ENCODE assay signal across 10 mouse cellular contexts in genomic region chr10:6296621-6297020, GRCm38 (mm10).
DNase-seq lines count a peak whose midpoint lies in the region; TF ChIP-seq lines count a peak whose summit lies in the region.
"Had no signal": no experiment of that assay in that cellular context is flagged by ENCODE, and none has a peak within 500 bp of the region (broad histone marks: within the 10 kb centered on the region; RNA-seq: fewer than 3 reads in every experiment).

No protein-coding gene starts in this region.

- no peak for TF ChIP-seq POLR2A in brain, embryonic 14.5 days (IDR thresholded peaks at IDR 0.05; ENCODE audit: borderline replicate concordance, extremely low read depth, insufficient read depth, insufficient read length, poor library complexity, severe bottlenecking)

- TF ChIP-seq CTCF in brain, embryonic 14.5 days (IDR thresholded peaks at IDR 0.05; ENCODE audit: borderline replicate concordance, extremely low read depth, insufficient read depth, insufficient read length): no peak

- intact Hi-C loops in left cerebral cortex, postnatal 36 days (cut with DNase I): no loop called here
- intact Hi-C loops in gastrocnemius, postnatal 36 days (cut with DNase I): no loop called here

- DNase-seq in brain, embryonic 14.5 days (ENCODE audit: low read depth): peak; percentile 61
- DNase-seq in cerebellum, postnatal 10 days: peak; percentile 86 to 91
- peak; percentile 14 to 41 for DNase-seq in layer of hippocampus, adult 8-10 months (ENCODE audit: low spot score in 2 of 2)
- DNase-seq in left cerebral cortex, postnatal 36 days (ENCODE audit: low spot score in 2 of 2): peak; percentile 51 to 55
- no peak for DNase-seq in B cell, adult 2 months
- DNase-seq in gastrocnemius, postnatal 36 days: no peak
- DNase-seq in heart, adult 9 months (ENCODE audit: low spot score in 2 of 2): no peak
- no peak for DNase-seq in spleen, postnatal 14 days (ENCODE audit: low spot score in 2 of 2)
- DNase-seq: heart, postnatal 4 days; kidney, adult 9 months had no signal

Comparison
In these comparisons a context has a peak if more than half of its experiments do, and no peak if none do; other contexts are left out.
1. DNase-seq: peak in brain, embryonic 14.5 days (single experiment), cerebellum, postnatal 10 days (2 of 2), layer of hippocampus, adult 8-10 months (2 of 2) and left cerebral cortex, postnatal 36 days (2 of 2); none in B cell, adult 2 months (0 of 2), gastrocnemius, postnatal 36 days (0 of 2), heart, adult 9 months (0 of 2) and spleen, postnatal 14 days (0 of 2).